Mouse (Mus musculus): ENCODE measurements around the gene Adam12. TPM values are rescaled to one million over a fixed set of nuclear protein-coding genes. Genes with fewer than 3 reads are reported as not detected.

Adam12 gene
- polyA plus RNA-seq, 1 experiment = 1.8 TPM

GRCm38 (mm10) chr7:134159608-134160007 lies 72.3 kb downstream of the Adam12 start:
- H3K4me1 ChIP-seq (ENCODE audit: control insufficient read depth, insufficient read depth, low read length) = no peaks in the 10 kb centered on the region
- no peak for TF ChIP-seq POLR2A (IDR thresholded peaks at IDR 0.05; ENCODE audit: borderline replicate concordance, control insufficient read depth, low read depth, low read length)
- no peak for TF ChIP-seq CTCF (IDR thresholded peaks at IDR 0.05; ENCODE audit: control insufficient read depth, insufficient read depth, low read length)
- no peak overlapping the region for H3K27ac ChIP-seq (ENCODE audit: control insufficient read depth, insufficient read depth, low read depth, low read length, poor library complexity)
- H3K4me3 ChIP-seq (replicated peaks; ENCODE audit: control insufficient read depth, low read depth, low read length) = no peak overlapping the region
- 8% methylated on average over 7 of the region's 7 CpGs for WGBS

- no peak overlapping the region for H3K4me3 ChIP-seq (replicated peaks; ENCODE audit: control insufficient read depth, low read depth, low read length)
- H3K27ac ChIP-seq (ENCODE audit: control insufficient read depth, insufficient read depth, low read depth, low read length, poor library complexity) = no peak overlapping the region
- H3K4me1 ChIP-seq (ENCODE audit: control insufficient read depth, insufficient read depth, low read length) = no peaks in the 10 kb centered on the region
- 75% methylated on average over 4 of the region's 4 CpGs for WGBS
- no peak for TF ChIP-seq POLR2A (IDR thresholded peaks at IDR 0.05; ENCODE audit: borderline replicate concordance, control insufficient read depth, low read depth, low read length)
- no peak for TF ChIP-seq CTCF (IDR thresholded peaks at IDR 0.05; ENCODE audit: control insufficient read depth, insufficient read depth, low read length)
These were observed 80.6 kb downstream of the Adam12 start for GRCm38 (mm10) chr7:134151330-134151729.

DNA sequence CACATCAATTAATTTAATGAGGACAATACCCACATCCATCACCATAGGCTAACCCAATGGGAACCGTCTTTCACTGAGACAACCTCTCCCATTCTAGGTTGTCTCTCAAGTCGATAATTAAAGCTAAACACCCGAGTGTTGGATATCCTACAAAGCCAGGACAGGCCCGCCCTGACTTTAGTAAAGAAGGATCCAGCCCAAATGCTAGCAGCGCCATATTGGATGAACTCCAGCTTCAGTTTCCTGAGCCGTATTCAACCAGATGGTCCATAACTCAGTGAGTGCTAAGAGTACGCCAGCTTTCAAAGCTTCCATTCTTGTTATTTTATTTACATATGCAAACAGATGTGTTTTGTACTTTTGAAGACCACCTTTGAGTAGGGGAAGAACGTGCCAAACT lies 81.6 kb downstream of the Adam12 start:
- H3K4me1 ChIP-seq (ENCODE audit: control insufficient read depth, insufficient read depth, low read length) = no peaks in the 10 kb centered on the region
- H3K4me3 ChIP-seq (replicated peaks; ENCODE audit: control insufficient read depth, low read depth, low read length) = no peak overlapping the region
- TF ChIP-seq CTCF (IDR thresholded peaks at IDR 0.05; ENCODE audit: control insufficient read depth, insufficient read depth, low read length) (no peak), POLR2A (IDR thresholded peaks at IDR 0.05; ENCODE audit: borderline replicate concordance, control insufficient read depth, low read depth, low read length) (no peak)
- 85% methylated on average over 8 of the region's 8 CpGs for WGBS
- no peak overlapping the region for H3K27ac ChIP-seq (ENCODE audit: control insufficient read depth, insufficient read depth, low read depth, low read length, poor library complexity)

DNA sequence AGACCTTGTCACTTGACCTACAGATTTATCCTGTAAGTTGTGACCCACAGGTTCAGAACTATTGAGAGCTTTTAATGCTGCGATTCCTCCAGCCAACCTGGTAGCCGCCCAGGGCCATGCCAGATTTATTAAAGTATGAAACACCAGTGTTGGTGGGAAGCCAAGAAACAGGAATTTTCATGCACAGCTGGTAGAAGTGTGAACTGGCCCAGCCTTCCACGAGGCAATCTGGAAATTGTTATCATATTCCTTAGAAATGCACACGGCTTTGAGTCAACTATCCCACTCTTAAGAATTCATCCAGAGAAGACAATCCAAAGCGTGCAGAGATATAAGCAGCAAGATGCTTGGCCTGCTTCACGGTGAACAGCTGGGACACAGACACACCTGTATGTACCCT lies 82.6 kb downstream of the Adam12 start:
- H3K27ac ChIP-seq (ENCODE audit: control insufficient read depth, insufficient read depth, low read depth, low read length, poor library complexity) = no peak overlapping the region
- 77% methylated on average over 6 of the region's 6 CpGs for WGBS
- no peak for TF ChIP-seq CTCF (IDR thresholded peaks at IDR 0.05; ENCODE audit: control insufficient read depth, insufficient read depth, low read length)
- no peak for TF ChIP-seq POLR2A (IDR thresholded peaks at IDR 0.05; ENCODE audit: borderline replicate concordance, control insufficient read depth, low read depth, low read length)
- H3K4me1 ChIP-seq (ENCODE audit: control insufficient read depth, insufficient read depth, low read length) = no peaks in the 10 kb centered on the region
- H3K4me3 ChIP-seq (replicated peaks; ENCODE audit: control insufficient read depth, low read depth, low read length) = no peak overlapping the region

GRCm38 (mm10) chr7:134147561-134147960 lies 84.4 kb downstream of the Adam12 start:
- TF ChIP-seq CTCF (IDR thresholded peaks at IDR 0.05; ENCODE audit: control insufficient read depth, insufficient read depth, low read length) (no peak), POLR2A (IDR thresholded peaks at IDR 0.05; ENCODE audit: borderline replicate concordance, control insufficient read depth, low read depth, low read length) (no peak)
- H3K4me3 ChIP-seq (replicated peaks; ENCODE audit: control insufficient read depth, low read depth, low read length) = no peak overlapping the region
- no peak overlapping the region for H3K27ac ChIP-seq (ENCODE audit: control insufficient read depth, insufficient read depth, low read depth, low read length, poor library complexity)
- no peaks in the 10 kb centered on the region for H3K4me1 ChIP-seq (ENCODE audit: control insufficient read depth, insufficient read depth, low read length)
- WGBS = 64% methylated on average over 3 of the region's 3 CpGs

- Histone ChIP-seq H3K4me3 (replicated peaks; ENCODE audit: control insufficient read depth, low read depth, low read length) (no peak overlapping the region), H3K27ac (ENCODE audit: control insufficient read depth, insufficient read depth, low read depth, low read length, poor library complexity) (no peak overlapping the region), H3K4me1 (ENCODE audit: control insufficient read depth, insufficient read depth, low read length) (no peaks in the 10 kb centered on the region)
- 88% methylated on average over 2 of the region's 2 CpGs for WGBS
- no peak for TF ChIP-seq CTCF (IDR thresholded peaks at IDR 0.05; ENCODE audit: control insufficient read depth, insufficient read depth, low read length)
These were observed 85.1 kb downstream of the Adam12 start for GRCm38 (mm10) chr7:134146821-134147220.

DNA sequence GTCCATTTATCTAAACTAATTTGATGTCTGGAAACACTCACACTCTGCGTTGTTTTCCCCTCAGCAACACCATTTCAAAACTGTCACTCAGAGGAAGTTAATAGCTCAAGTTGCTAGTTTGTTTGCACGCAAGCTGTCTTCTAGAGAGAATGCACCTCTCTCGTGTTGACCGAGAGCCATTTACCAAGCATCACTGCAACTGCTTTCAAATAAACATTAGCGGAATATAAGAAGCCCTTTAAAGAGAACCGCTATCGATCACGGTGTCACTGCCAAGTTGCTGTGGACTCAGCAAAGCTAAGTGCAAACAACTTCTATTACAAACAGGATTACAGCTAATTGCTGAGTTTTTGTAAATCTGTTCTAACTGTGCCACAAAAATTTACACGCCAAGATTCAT lies 87.8 kb downstream of the Adam12 start:
- Histone ChIP-seq H3K4me3 (replicated peaks; ENCODE audit: control insufficient read depth, low read depth, low read length) (no peak overlapping the region), H3K27ac (ENCODE audit: control insufficient read depth, insufficient read depth, low read depth, low read length, poor library complexity) (no peak overlapping the region), H3K4me1 (ENCODE audit: control insufficient read depth, insufficient read depth, low read length) (no peaks in the 10 kb centered on the region)
- TF ChIP-seq POLR2A (IDR thresholded peaks at IDR 0.05; ENCODE audit: borderline replicate concordance, control insufficient read depth, low read depth, low read length) (no peak), CTCF (IDR thresholded peaks at IDR 0.05; ENCODE audit: control insufficient read depth, insufficient read depth, low read length) (no peak)
- 88% methylated on average over 9 of the region's 9 CpGs for WGBS

GRCm38 (mm10) chr7:134139291-134139949 lies 92.5 kb downstream of the Adam12 start:
- Histone ChIP-seq H3K4me1 (ENCODE audit: control insufficient read depth, insufficient read depth, low read length) (no peaks in the 10 kb centered on the region), H3K4me3 (replicated peaks; ENCODE audit: control insufficient read depth, low read depth, low read length) (no peak overlapping the region), H3K27ac (ENCODE audit: control insufficient read depth, insufficient read depth, low read depth, low read length, poor library complexity) (no peak overlapping the region)
- no peak for TF ChIP-seq CTCF (IDR thresholded peaks at IDR 0.05; ENCODE audit: control insufficient read depth, insufficient read depth, low read length)
- TF ChIP-seq POLR2A (IDR thresholded peaks at IDR 0.05; ENCODE audit: borderline replicate concordance, control insufficient read depth, low read depth, low read length) = no peak
- 76% methylated on average over 4 of the region's 4 CpGs for WGBS

- WGBS = 62% methylated on average over 2 of the region's 2 CpGs
- no peak for TF ChIP-seq POLR2A (IDR thresholded peaks at IDR 0.05; ENCODE audit: borderline replicate concordance, control insufficient read depth, low read depth, low read length)
- no peak for TF ChIP-seq CTCF (IDR thresholded peaks at IDR 0.05; ENCODE audit: control insufficient read depth, insufficient read depth, low read length)
- no peak overlapping the region for H3K4me3 ChIP-seq (replicated peaks; ENCODE audit: control insufficient read depth, low read depth, low read length)
- no peak overlapping the region for H3K27ac ChIP-seq (ENCODE audit: control insufficient read depth, insufficient read depth, low read depth, low read length, poor library complexity)
- H3K4me1 ChIP-seq (ENCODE audit: control insufficient read depth, insufficient read depth, low read length) = no peaks in the 10 kb centered on the region
These were observed 99.6 kb downstream of the Adam12 start for GRCm38 (mm10) chr7:134132323-134132722.

Measured in bone marrow, adult 2 months (tissue).